Mouse (Mus musculus) forebrain, embryonic 14.5 days (tissue): Measurements from ENCODE around the gene 1700023F06Rik. TPM values are rescaled to one million over a fixed set of nuclear protein-coding genes. Genes with fewer than 3 reads are reported as not detected.

Experiments used
- ATAC-seq: fragments of 200-750 bp; cut with Nextera tagmentation; 2 replicates; pipeline ENCODE4 v1.8.0; 2017; ENCODE audit warnings: mild to moderate bottlenecking, moderate library complexity
- DNase-seq: peaks from one replicate; pipeline ENCODE4 v3.0.0-alpha.2; 2015; ENCODE audit warnings: low spot score
- H3K27ac ChIP-seq: fragments of 300-500 bp; sonication (generic); 2 replicates; pipeline ENCODE4 v1.5.1; 2014; ENCODE audit warnings: low read depth, mild to moderate bottlenecking, control low read depth, low read length, moderate library complexity
- H3K27me3 ChIP-seq: fragments of 300-500 bp; sonication (generic); replicated peaks from 2 replicates; pipeline ENCODE4 v1.6.1; 2014; ENCODE audit warnings: low read length, control low read depth, mixed read lengths; ENCODE audit not compliant: control insufficient read depth, insufficient read depth
- H3K36me3 ChIP-seq: fragments of 300-500 bp; sonication (generic); 2 replicates; pipeline ENCODE4 v1.6.1; 2014; ENCODE audit warnings: low read length, control low read depth; ENCODE audit not compliant: control insufficient read depth, insufficient read depth
- H3K4me1 ChIP-seq: fragments of 300-500 bp; sonication (generic); 2 replicates; pipeline ENCODE4 v1.6.1; 2014; ENCODE audit warnings: antibody characterized with exemption, low read length, control low read depth; ENCODE audit not compliant: control insufficient read depth, insufficient read depth
- H3K4me2 ChIP-seq: fragments of 300-500 bp; sonication (generic); 2 replicates; pipeline ENCODE4 v1.6.1; 2014; ENCODE audit warnings: mild to moderate bottlenecking, control low read depth, low read length
- H3K4me3 ChIP-seq: fragments of 300-500 bp; sonication (generic); 2 replicates; pipeline ENCODE4 v1.5.1; 2014; ENCODE audit warnings: low read depth, low read length, control low read depth
- H3K9ac ChIP-seq: fragments of 300-500 bp; sonication (generic); 2 replicates; pipeline ENCODE4 v1.6.1; 2014; ENCODE audit warnings: mild to moderate bottlenecking, low read length, control low read depth, moderate library complexity
- H3K9me3 ChIP-seq: fragments of 300-500 bp; sonication (generic); replicated peaks from 2 replicates; pipeline ENCODE4 v1.6.1; 2016; ENCODE audit warnings: low read length, control low read depth, mixed read lengths; ENCODE audit not compliant: control insufficient read depth
- WGBS: fragments of 180-500 bp; shearing (Covaris S2); extraction: QIAGEN DNeasy Blood & Tissue Kit; methylation state at CpG from one replicate; pipeline ENCODE4 v1.1.7; 2014; 5-methylcytosine and 5-hydroxymethylcytosine counted together
- polyA plus RNA-seq: library from polyadenylated mRNA; unstranded; fragments of >200 nt; fragmentation: Nextera tagmentation; extraction: Ambion mirVana; gene quantifications from 2 replicates; pipeline ENCODE4 v1.2.1, GENCODE M21; 2014

1700023F06Rik gene
- polyA plus RNA-seq, 1 experiment from 2014 or later, result 1.2 TPM

- H3K36me3 ChIP-seq, result no peaks in the 10 kb centered on the region
- peak overlapping the region; percentile 63 for H3K4me3 ChIP-seq
- WGBS, result 42% methylated on average over 3 of the region's 3 CpGs
Measured at GRCm38 (mm10) chr11:103170111-103170493, 38.3 kb downstream of the 1700023F06Rik start.

GRCm38 (mm10) chr11:103169664-103170063 lies 38.7 kb downstream of the 1700023F06Rik start:
- ATAC-seq, result no peak
- no peak overlapping the region for H3K4me3 ChIP-seq
- 77% methylated on average over 5 of the region's 5 CpGs for WGBS
- no peak for DNase-seq
- no peak overlapping the region for H3K9ac ChIP-seq
- H3K9me3 ChIP-seq, result no peaks in the 10 kb centered on the region
- no peak overlapping the region for H3K4me2 ChIP-seq
- no peaks in the 10 kb centered on the region for H3K36me3 ChIP-seq
- no peaks in the 10 kb centered on the region for H3K4me1 ChIP-seq
- peaks cover 32% of the 10 kb centered on the region for H3K27me3 ChIP-seq
- H3K27ac ChIP-seq, result no peak overlapping the region

More at GRCm38 (mm10) chr11:103170111-103170493, 38.3 kb downstream of the 1700023F06Rik start:
- DNase-seq, result no peak
- Histone ChIP-seq H3K27me3 (peaks cover 32% of the 10 kb centered on the region), H3K4me2 (peak overlapping the region; percentile 84), H3K9ac (peak overlapping the region; percentile 68), H3K4me1 (no peaks in the 10 kb centered on the region), H3K9me3 (no peaks in the 10 kb centered on the region), H3K27ac (no peak overlapping the region)
- no peak for ATAC-seq

- no peak overlapping the region for H3K4me3 ChIP-seq
- ATAC-seq, result no peak
- peaks cover 32% of the 10 kb centered on the region for H3K27me3 ChIP-seq
- H3K36me3 ChIP-seq, result no peaks in the 10 kb centered on the region
- WGBS, result 26% methylated on average over 9 of the region's 9 CpGs
- H3K9me3 ChIP-seq, result no peaks in the 10 kb centered on the region
- DNase-seq, result peak; percentile 81
- no peak overlapping the region for H3K27ac ChIP-seq
- H3K9ac ChIP-seq, result no peak overlapping the region
- no peak overlapping the region for H3K4me2 ChIP-seq
- H3K4me1 ChIP-seq, result no peaks in the 10 kb centered on the region
Measured at GRCm38 (mm10) chr11:103168690-103169390, 39.5 kb downstream of the 1700023F06Rik start.

- H3K4me1 ChIP-seq, result no peaks in the 10 kb centered on the region
- no peak overlapping the region for H3K27ac ChIP-seq
- H3K4me3 ChIP-seq, result no peak overlapping the region
- no peaks in the 10 kb centered on the region for H3K36me3 ChIP-seq
- no peaks in the 10 kb centered on the region for H3K9me3 ChIP-seq
- 28% methylated on average over 10 of the region's 10 CpGs for WGBS
- no peak overlapping the region for H3K9ac ChIP-seq
- H3K27me3 ChIP-seq, result peaks cover 1% of the 10 kb centered on the region
- DNase-seq (no peak), ATAC-seq (no peak)
- no peak overlapping the region for H3K4me2 ChIP-seq
Measured at GRCm38 (mm10) chr11:103164391-103164790, 44.0 kb downstream of the 1700023F06Rik start.

- no peaks in the 10 kb centered on the region for H3K4me1 ChIP-seq
- H3K4me3 ChIP-seq, result no peak overlapping the region
- no peak overlapping the region for H3K9ac ChIP-seq
- WGBS, result 93% methylated on average over 5 of the region's 5 CpGs
- no peak overlapping the region for H3K27ac ChIP-seq
- no peaks in the 10 kb centered on the region for H3K36me3 ChIP-seq
- H3K9me3 ChIP-seq, result no peaks in the 10 kb centered on the region
- H3K4me2 ChIP-seq, result no peak overlapping the region
- no peaks in the 10 kb centered on the region for H3K27me3 ChIP-seq
- DNase-seq, result no peak
- no peak for ATAC-seq
Measured at GRCm38 (mm10) chr11:103162132-103162531, 46.2 kb downstream of the 1700023F06Rik start.

- no peak overlapping the region for H3K4me2 ChIP-seq
- H3K4me1 ChIP-seq, result no peaks in the 10 kb centered on the region
- ATAC-seq, result no peak
- no peaks in the 10 kb centered on the region for H3K36me3 ChIP-seq
- H3K9me3 ChIP-seq, result no peaks in the 10 kb centered on the region
- no peak overlapping the region for H3K9ac ChIP-seq
- WGBS, result 84% methylated on average over 7 of the region's 7 CpGs
- no peaks in the 10 kb centered on the region for H3K27me3 ChIP-seq
- no peak overlapping the region for H3K4me3 ChIP-seq
- H3K27ac ChIP-seq, result no peak overlapping the region
- DNase-seq, result no peak
Measured at GRCm38 (mm10) chr11:103161449-103161848, 46.9 kb downstream of the 1700023F06Rik start.

GRCm38 (mm10) chr11:103160738-103161137 lies 47.6 kb downstream of the 1700023F06Rik start:
- H3K4me2 ChIP-seq, result no peak overlapping the region
- H3K36me3 ChIP-seq, result no peaks in the 10 kb centered on the region
- no peaks in the 10 kb centered on the region for H3K27me3 ChIP-seq
- no peaks in the 10 kb centered on the region for H3K9me3 ChIP-seq
- WGBS, result 92% methylated on average over 11 of the region's 11 CpGs
- H3K4me3 ChIP-seq, result no peak overlapping the region
- H3K27ac ChIP-seq, result no peak overlapping the region
- H3K9ac ChIP-seq, result no peak overlapping the region
- DNase-seq, result no peak
- no peak for ATAC-seq
- H3K4me1 ChIP-seq, result no peaks in the 10 kb centered on the region

GRCm38 (mm10) chr11:103158621-103159478 lies 49.5 kb downstream of the 1700023F06Rik start:
- no peaks in the 10 kb centered on the region for H3K36me3 ChIP-seq
- H3K9ac ChIP-seq, result no peak overlapping the region
- under 1% methylated on average over 25 of the region's 25 CpGs for WGBS
- DNase-seq (peak; percentile 83), ATAC-seq (peak; percentile 95)
- no peaks in the 10 kb centered on the region for H3K9me3 ChIP-seq
- no peak overlapping the region for H3K27ac ChIP-seq
- H3K4me1 ChIP-seq, result no peaks in the 10 kb centered on the region
- H3K4me3 ChIP-seq, result peak overlapping the region; percentile 5; the same call in 1 of the 2 replicates
- peak overlapping the region; percentile 43 for H3K4me2 ChIP-seq
- H3K27me3 ChIP-seq, result no peaks in the 10 kb centered on the region

- Histone ChIP-seq H3K9ac (no peak overlapping the region), H3K27ac (no peak overlapping the region), H3K4me3 (no peak overlapping the region), H3K4me2 (no peak overlapping the region), H3K9me3 (no peaks in the 10 kb centered on the region), H3K36me3 (no peaks in the 10 kb centered on the region), H3K27me3 (no peaks in the 10 kb centered on the region), H3K4me1 (no peaks in the 10 kb centered on the region)
- ATAC-seq (no peak), DNase-seq (no peak)
- 91% methylated on average over 4 of the region's 4 CpGs for WGBS
Measured at GRCm38 (mm10) chr11:103149771-103150170, 58.6 kb downstream of the 1700023F06Rik start.
